Mouse (Mus musculus) gastrocnemius, postnatal 14 days (tissue): ENCODE measurements around the gene Vcam1. TPM values are rescaled to one million over a fixed set of nuclear protein-coding genes. Genes with fewer than 3 reads are reported as not detected.

ENCODE experiments used
- DNase-seq: peaks from one replicate; pipeline ENCODE4 v3.0.0; 2021; ENCODE audit warnings: mixed read lengths
- intact Hi-C: fragments of 180-260 bp; cut with DNase I; formaldehyde crosslinking; loops from one replicate; pipeline ENCODE4 v1.15.1; 2025; ENCODE audit warnings: low total_unique reads
- long read RNA-seq, 2 experiments: library from polyadenylated mRNA; stranded (forward); transcript quantifications; one replicate each; pipeline ENCODE4 v2.0.0; 2021
- total RNA-seq, 2 experiments: library from RNA; stranded (reverse); gene quantifications; 2 replicates each; pipeline ENCODE4 v1.2.3; 2021

Vcam1 gene
- total RNA-seq = 1 to 10 TPM; 5.3 to 6.3 TPM
- long read RNA-seq, experiment 1, partial matches to known transcripts = 2 of 2 reads
- long read RNA-seq, experiment 1, other reads (novel, unspliced or antisense) = 0 of 2 reads
- long read RNA-seq, experiment 2, partial matches to known transcripts = 2 of 4 reads
- long read RNA-seq, experiment 2, other reads (novel, unspliced or antisense) = 0 of 4 reads

DNA sequence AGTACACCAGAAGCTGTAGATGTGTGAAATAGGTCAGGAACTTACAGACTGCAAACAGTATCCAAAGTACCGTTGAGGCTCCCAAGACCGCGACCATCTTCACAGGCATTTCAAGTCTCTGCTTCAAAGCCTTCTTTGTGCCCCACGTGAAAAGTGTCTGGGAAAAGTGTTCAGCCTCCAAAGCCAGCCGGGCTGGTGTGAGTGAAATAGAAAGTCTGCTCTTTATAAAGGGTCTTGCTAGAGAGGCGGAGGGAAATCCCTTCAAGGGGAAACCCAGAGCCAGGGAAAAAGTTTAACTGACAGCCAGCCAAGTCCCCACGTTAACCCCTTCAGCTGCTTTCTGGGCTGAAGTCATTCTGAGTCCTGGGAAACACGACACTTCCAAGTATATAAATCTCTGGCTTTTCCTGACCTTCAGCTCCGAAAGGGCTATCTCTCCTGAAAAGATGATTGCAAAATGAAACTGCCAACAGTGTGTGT, at the start of gene Vcam1:
Gene Vcam1 (minus strand): TSS at position 430 of the 480 bp plus-strand sequence.
- intact Hi-C loops = no loop called here
- DNase-seq = peak; percentile 40

DNA sequence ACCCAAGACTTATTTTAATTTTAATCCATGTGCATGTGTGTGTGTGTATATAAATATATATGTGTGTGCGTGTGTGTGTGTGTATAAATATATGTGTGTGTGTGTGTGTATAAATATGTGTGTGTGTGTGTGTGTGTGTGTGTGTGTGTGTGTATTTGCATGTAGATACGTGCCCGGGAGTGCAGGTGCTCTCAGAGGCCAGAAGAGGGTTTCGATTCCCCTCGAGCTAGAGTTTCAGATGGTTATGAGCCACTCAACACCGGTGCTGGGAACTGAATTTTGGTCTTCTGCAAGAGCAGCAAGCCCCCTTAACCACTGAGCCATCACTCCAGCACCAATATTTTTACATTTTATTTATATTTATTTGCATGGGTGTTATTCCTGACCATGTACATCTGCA, 45.6 kb upstream of the Vcam1 start:
- DNase-seq = no peak
- intact Hi-C loops = no loop called here

DNA sequence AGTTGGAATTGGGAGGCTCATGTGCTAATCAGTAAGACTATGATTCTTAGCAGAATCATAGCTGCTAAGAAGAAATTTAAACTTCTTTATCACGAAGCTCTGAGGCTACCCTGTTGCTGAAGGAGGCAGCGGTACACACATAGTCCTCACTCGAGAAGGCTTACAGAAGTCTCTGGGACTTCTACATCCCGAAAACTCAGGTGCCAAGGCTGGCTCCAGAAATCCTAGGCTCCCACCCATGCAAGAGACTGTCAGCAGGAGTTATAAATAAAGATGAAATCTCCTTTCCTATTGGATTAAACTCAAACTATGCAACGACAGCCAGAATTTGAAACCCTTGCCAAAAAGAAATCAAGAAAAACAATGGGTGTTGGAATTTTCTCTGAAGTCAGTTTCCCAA, 42.0 kb upstream of the Vcam1 start:
- intact Hi-C loops = no loop called here
- no peak for DNase-seq

DNA sequence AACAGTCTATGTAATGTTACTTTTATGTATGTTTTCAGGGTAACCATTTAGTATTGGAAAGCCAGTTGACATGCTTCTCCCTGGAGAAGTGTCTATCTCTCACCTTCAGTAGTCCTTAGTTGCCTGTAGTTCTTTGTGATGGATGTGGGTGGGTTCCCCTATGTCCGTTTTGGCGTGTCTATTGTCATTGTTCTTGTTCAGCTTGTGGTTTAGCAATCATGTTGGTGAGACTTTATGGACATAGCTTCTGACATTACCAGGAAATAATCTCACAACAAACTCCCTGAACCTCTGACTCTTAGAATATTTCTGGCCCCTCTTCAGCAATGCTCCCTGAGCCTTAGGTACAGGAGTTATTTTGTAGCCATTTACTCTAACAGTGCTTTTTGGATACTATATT, 38.6 kb upstream of the Vcam1 start:
- intact Hi-C loops = no loop called here
- DNase-seq = no peak

DNA sequence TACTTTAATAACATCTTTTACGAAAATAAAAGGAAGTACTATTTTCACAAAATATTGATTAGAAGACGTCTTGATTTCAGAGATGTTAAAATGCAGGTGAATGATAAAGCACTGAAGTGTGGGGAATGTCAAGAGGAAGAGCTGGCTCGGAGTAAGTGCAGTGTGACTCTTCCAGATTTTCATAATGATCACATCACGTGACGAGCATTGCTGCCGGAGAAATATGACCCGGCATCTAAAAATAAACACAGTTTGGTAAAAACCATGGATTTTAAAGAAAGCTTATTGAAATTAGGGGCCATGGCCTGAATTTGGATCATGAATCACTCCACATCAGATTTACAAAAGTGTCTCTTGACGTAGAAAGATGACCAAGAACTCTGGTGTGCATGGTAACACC, 36.8 kb upstream of the Vcam1 start:
- intact Hi-C loops = no loop called here
- DNase-seq = no peak

DNA sequence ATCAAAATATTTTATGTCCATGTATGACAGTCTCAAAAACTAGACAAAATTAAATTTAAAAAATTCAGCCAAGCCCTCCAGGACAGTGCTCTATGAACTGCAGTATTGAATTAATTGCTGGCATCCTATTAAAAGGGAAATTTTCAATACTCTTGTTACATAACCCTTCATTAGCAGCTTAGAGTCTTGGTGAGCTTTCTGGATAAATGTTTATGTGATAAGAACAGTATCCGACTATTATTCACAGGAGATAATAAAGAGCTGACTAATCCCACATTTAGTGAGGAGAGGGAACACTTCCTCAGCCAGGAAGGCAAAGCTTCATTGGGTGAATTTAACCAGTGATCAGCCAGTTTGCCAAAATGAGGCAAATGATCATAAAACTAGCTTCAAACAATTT, 35.5 kb upstream of the Vcam1 start:
- intact Hi-C loops = no loop called here
- no peak for DNase-seq

DNA sequence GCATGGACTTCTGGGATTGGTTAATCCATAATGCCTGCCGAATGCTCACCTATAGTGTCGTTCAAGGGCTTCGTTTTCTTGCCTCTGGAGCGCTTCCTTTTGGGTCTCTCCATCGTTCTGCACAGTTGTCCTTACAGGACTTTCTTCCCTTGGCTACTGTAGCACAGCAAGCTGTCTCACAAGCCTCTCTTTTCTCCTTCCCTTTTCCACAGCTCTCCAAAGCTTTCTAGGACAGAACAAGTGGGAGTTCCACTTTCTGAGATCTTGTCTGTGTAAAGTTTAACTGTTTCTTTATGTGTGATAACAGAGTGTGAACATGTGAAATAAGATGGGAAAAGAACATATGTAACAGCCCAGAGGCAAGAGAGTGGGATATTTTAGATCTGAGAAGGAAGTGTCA, 34.0 kb upstream of the Vcam1 start:
- intact Hi-C loops = no loop called here
- no peak for DNase-seq

DNA sequence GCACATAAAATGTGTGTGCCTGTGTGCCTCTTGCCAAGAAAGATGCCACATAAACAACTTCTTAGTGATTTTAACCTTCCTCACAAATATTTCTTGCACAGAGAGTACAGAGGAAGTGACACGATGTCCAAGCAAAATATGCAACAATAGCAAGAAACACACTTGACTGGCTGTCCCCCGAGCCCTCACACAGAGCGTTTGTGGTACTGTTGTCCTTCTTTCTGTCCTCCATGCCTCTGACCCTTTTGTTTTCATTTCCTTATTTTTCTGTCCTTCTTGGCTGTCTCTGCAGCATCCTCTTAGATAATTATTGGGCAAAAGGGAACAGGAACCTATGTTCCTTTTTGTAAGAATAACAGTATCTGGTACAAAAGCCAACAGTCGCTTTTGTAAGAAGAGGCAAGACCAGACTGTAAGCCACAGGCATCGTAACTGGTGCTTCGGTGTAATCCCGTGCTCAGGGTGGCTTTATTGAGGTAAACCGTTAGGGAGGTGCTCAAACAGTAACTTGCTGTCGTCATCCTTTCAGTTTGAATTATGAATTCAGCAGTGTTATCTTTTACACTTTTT, 32.7 kb upstream of the Vcam1 start:
- DNase-seq = no peak
- intact Hi-C loops = no loop called here

DNA sequence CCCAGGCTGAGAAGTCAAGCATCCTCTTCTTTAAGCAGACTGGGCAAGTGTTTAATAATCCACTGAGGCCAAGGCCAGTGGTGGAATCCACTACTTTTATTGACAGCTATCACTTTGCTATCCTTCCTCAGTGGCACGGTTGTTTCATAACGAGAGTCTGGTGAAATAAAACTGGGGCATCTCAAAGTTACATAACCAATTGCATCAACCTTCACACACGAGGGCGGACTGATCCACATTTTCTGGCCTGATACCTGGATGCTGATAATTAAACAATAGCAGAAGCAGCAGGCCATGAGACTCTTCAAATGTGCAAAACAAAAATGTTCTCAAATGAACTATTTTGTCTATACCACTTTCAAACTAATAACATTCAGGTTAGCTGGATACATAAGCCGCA, 29.9 kb upstream of the Vcam1 start:
- DNase-seq = no peak

DNA sequence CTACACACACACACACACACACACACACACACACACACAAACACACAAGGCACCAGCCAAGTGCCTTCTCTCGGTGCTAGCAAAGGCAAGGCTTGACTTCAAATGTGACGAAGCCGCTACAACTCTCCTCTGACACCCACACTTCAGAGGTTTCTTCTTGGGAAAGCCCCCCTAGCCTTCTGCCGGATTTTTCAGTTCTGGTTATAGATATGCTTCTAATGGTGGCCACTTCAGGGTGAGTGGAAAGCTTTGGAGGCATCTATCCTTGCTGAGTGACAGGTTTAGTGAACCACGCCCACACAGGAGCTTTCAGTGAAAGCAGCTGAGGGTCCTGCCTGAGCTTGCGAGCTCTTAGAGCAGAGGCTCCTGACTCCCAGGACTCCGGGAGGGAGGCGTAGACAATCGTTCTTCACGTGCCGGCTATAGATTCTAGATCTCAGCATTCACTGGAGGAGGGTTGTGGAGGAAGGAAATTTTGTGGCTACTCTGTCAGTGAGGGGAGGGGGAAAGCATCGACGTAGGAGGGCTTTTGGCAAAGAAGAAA, 28.0 kb upstream of the Vcam1 start:
- intact Hi-C loops = no loop called here
- no peak for DNase-seq

More for the DNA sequence above, 29.9 kb upstream of the Vcam1 start:
- intact Hi-C loops = no loop called here

DNA sequence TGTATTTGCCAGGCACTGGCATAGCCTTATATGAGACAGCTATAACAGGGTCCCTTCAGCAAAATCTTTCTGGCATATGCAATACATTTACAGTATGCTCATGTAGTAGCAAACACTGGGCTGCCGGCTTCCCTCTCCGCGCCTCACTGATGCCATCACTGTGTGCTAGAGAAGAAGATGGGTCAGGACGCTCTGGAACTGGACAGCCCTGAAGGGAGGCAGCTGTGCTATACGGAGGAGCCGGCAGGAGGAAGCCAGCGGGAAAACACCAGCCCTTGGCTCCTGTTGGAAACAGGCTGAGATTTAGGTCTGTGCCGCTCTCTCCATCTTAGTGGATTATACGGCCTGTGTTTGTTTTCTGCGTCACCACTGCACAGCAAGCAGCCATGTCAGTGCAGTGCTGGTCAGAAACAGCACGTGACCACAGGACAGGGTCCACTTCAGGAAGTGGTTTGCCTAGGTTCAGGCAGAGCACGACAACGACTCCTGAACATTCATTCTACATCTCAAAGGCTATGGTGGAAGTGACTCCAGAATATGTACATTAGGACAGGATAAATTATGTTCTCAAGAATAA, 20.7 kb upstream of the Vcam1 start:
- DNase-seq = no peak
- intact Hi-C loops = no loop called here

DNA sequence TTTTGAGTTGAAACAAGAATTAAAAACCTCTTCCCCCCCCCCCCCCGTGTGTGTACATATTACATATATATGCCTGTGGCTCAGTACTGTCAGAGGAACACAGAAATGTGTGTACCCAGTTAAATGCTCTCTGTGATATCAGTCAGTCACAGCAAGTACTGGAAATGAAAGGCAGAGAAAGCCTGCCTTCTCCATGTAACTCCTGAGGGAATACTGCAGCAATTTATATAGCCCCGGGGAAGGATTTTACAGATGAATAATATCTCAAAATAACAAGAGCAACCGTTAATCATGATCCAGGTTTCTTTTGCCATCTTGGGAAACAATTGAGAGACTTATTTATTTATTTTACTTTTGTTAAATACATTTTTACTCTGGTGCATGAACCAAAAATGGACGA, 19.6 kb upstream of the Vcam1 start:
- no peak for DNase-seq
- intact Hi-C loops = no loop called here

DNA sequence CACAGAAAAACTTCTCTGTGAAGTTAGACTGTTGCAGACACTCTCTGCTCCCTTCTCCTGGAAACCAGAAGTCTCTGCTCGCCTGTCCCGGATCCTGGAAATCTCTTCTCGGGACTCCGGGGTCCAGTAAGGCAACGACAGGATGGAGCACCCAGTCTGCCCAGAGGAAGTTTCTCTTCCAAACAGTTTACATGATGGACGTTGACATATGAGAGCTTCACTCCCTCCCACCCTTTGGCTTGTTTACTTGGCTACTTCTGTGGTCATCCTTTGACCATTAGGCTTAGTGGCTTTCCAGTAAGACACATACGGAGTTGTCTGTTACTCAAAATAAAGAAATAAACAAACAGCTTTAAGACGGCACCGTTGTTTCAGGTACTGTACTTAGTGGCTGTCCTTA, 19.2 kb upstream of the Vcam1 start:
- intact Hi-C loops = no loop called here
- no peak for DNase-seq

DNA sequence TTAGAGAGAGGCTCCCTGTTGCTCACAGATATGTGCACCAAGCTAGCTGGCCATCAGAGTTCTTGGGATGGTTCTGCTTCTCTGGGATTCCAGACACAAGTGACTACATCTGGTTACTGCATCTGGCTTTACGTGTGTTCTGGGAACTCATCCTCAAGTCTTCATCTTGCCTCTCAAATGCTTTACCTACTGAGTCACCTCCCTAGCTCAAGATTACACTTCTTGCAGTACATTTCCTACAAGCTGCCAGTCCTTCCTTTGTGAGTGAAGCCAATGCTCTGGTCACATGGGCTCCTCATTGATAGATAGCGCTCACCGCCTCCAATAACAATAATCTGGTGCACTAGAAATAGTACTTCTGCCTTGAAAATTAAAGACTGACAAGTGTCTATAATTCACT, 11.7 kb upstream of the Vcam1 start:
- DNase-seq = no peak
- intact Hi-C loops = no loop called here

DNA sequence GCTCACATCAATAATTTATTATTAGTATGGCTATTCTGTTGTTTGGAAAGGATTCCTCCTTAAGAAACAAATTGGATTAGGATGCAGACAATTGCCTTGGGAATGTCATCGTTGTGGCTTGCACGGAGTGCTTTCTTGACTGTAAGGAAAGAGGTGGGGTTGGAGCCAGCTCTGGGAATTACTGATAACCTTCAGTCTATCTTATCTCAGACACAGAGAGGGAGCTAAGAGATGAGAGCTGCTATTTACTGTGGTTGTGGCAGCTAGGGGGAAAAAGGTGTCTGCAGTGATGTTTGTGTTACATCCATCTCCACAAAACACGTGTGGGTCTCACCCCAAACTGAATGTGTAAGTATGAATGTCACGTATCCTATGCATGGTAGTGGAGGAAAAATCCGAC, 9.5 kb upstream of the Vcam1 start:
- DNase-seq = no peak
- intact Hi-C loops = no loop called here

DNA sequence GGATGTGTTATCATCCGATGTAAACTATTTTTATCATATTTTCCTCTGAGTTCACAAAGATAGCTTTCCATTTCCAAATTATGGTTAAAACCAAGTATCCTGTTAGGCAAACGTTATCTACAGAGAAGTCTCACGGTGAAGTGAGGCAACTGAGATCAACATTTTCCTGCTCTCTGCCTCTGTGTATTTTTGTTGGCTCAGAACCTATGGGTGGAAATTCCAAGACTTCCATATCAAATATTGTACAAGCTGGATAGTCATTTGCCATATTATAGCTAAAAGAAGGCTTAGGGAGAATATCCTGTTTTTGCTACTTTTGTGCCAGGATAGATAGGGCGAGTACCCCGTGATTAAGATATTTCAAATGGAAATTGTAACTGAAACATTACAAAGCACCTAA, 8.6 kb upstream of the Vcam1 start:
- DNase-seq = no peak
- intact Hi-C loops = no loop called here

DNA sequence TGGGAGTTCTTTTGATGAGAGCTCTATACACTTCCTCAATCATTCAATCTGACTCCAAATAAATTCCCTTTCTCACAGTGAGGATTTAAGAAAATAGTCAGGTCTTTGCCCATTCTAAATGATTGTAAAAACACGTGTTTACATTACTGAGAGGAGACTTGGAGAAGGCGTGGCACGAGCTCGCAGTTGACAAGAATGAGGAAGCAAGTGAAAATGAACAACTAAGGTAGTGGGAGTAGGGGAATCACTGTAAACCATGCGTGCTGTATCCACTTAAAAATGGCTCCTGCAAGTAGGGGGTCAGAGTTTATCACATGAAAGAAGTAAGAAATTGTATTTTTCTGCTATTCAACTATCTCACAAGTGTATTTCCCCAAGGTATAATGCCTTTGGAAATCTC, 3.9 kb upstream of the Vcam1 start:
- intact Hi-C loops = no loop called here

DNA sequence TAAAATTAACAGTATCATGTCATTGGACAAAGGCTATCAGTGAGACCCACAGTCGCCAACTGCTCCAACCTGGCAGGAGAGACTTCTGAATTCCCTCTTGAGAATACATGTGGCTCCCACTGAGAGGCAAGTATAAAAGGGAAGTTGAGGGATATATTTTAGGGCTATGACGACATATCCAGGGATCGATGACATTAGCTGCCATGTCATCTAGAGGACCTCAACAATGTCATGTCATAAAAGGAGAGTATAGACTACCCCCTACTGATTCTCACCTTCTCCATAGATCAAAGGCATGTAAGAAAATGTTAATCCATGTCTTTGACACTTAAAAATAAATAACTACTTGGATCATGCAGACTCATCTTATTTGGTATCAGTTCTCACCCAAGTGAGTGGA, 1.2 kb upstream of the Vcam1 start:
- DNase-seq = no peak
- intact Hi-C loops = no loop called here

More for the DNA sequence above, 3.9 kb upstream of the Vcam1 start:
- DNase-seq = no peak

DNA sequence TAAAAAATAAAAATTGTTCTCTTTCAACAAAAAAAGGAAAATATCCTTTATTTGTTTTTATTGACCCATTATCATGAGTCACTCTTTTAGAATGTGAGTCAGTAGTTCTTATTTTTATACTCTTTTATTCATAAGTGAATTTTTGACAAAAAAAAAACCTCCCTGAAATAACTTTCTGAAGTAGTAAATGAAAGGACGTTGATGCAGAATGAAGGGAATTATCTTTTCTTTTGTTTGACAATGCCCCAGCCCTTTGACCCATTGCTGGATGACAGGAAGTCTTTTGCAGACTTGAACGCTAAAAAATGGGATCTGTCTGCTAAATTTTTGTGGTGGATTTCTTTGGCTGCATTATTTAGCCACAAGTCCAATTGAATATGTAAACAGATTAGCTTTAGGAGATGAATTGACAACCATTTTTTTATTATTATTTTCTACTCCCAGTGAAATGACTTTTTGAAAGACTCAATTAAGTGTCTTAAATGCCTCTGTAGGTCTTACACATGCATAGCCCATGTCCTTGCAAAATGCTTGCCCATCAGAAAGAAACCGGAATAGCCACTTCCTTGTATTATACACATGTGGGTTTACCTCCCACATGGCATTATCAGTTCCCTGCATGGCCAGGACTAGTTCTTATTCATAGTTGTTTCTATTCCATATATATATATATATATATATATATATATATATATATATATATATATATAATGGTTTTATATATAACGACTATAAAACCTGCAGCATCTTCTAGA, 530 bp upstream of the Vcam1 start:
- intact Hi-C loops = no loop called here
- no peak for DNase-seq
